Mouse (Mus musculus) retina, adult 2 months (tissue): ENCODE measurements around the gene Rpl23a.
"Not testable (repeated sequence)": the region's sequence is repeated elsewhere in the genome, so short reads cannot be mapped to it uniquely, and the experiment has no call there.

Experiments
- DNase-seq: peaks from one replicate; pipeline ENCODE4 v3.0.0-alpha.2; 2012; ENCODE audit warnings: low read depth, low spot score

The Rpl23a gene

DNA sequence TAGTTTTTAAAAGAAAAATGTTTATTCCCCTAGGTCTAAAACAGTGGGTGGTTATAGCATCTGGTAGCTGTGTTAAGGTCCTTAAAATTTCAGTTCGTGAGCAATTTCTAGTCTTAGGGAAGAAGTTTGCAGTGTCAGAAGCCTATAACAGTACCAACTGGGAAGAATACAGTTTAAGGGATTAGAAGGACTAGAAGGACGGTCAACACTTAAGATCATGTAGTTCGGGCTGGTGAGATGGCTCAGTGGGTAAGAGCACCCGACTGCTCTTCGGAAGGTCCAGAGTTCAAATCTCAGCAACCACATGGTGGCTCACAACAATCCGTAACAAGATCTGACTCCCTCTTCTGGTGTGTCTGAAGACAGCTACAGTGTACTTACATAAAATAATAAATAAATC is 1.3 kb upstream of the Rpl23a start:
- DNase-seq = not testable (repeated sequence)

- DNase-seq = no peak
These were observed 615 bp upstream of the Rpl23a start for GRCm38 (mm10) chr11:78183884-78184514.

DNA sequence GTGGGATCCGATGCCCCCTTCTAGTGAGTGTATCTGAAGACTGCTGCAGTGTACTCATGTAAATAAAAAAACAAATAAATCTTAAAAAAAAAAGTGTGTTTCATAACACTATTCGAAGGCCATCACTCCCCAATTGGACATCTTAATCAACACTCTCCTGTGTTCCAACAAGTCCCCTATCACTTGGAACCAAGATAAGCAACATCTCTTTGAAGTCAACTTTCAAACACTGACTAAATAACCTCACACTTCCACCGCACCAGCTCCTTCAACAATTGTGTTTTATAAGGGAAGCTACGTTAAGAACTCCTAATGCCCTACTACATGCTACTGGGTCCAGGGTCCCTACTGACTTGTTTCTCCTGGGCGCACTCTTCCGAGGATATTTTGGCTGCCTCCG is 934 bp downstream of the Rpl23a start:
- no peak for DNase-seq

GRCm38 (mm10) chr11:78181830-78182357 is 1.5 kb downstream of the Rpl23a start:
- DNase-seq = no peak

GRCm38 (mm10) chr11:78180081-78180761 is 3.2 kb downstream of the Rpl23a start:
- DNase-seq = no peak

GRCm38 (mm10) chr11:78179438-78179999 is 3.9 kb downstream of the Rpl23a start:
- no peak for DNase-seq

DNA sequence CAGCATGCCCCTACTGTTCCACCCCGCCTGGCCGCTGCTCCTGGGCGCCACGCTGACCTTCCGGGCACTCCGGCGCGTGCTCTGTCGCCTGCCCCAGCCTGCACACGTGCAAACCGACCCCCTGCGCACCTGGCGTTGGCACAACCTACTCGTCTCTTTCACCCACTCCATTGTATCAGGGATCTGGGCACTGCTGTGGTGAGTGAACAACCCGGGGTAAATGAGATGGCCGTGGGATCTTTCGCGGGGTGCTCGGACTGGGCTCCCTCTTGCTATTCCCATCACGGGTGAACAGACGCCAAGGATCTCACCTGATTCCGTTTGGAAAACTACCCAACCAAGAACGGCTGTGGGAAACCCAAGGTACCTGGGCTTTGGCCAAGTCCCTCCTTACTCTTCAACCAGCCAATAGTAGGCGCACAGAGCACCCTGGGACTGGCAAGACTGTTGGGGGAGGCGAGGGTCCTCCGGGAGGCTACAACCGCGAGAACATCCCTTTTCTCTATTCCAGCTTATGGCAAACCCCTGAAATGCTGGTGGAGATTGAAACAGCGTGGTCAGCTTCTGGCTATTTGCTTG is 4.4 kb downstream of the Rpl23a start:
- DNase-seq = no peak

GRCm38 (mm10) chr11:78177903-78178858 is 5.2 kb downstream of the Rpl23a start:
- peak; percentile 71 for DNase-seq

DNA sequence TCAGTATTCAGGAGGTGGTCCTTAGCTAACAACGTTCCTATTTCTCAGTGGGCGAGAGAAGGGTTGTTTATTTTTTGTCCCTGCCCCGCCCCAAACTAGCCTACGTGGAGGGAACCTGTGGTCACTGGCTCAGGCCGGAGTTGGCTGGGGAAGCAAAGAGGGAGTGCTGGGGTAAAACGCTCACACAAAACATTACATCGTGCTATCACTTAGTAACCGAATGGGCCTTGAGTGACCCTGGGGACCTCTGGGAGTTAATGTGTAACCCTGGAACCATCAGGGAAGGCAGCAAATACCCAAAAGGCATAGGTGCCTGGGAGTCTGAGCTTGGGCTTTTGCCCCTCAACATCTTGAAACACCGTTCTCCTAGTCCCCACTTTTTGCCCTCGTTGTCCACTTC is 5.9 kb downstream of the Rpl23a start:
- DNase-seq = no peak

DNA sequence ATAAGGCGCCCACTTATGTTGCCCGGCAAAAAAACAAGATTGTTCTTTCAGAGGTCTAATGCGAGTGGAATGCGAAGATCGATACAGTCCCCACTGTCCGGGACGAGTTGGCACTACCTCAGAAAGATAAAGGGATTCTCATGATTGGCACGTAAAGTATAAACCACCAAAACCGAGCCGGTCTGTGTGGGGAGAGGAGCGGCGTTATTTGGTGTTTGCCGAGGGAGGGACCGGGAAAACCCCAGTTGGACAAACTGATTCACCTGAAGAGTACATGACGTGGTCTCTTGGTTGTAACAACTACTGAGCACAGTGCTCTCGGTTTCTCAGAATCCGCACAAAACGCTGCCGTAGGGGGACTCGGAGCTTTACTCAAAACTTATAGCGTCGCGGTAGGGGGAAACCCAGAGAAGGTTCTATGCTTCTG is 6.5 kb downstream of the Rpl23a start:
- no peak for DNase-seq

DNA sequence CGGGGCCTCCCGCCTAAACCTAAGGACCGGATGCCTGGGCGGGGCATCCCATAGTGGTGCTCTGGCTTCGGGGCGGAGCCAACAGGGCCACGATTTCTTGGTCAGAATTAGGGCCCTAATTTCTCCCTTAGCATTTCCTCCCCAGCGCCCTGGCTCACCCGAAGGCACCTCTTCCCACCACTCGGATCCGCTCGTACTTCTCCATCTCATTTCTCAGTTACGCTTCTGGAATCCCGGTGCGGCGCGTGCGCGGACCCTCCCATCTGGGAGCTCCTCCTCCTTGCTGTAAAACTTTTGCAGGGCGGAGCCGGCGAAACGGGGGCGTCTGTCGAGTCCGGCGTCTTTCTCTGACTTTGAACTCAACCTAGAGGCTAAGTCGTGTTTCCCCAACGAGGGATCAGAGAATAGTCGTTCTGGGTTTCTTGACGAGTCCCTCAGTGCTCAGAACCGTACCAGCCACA is 7.0 kb downstream of the Rpl23a start, which contains the start of the genes Nek8 and Tlcd1:
Gene Nek8 (minus strand): TSS at position 274 of the 461 bp plus-strand sequence.
Gene Tlcd1 (plus strand): TSS at position 310 of the 461 bp plus-strand sequence.
- DNase-seq = peak; percentile 54

GRCm38 (mm10) chr11:78175771-78176401 is 7.5 kb downstream of the Rpl23a start:
- no peak for DNase-seq

DNA sequence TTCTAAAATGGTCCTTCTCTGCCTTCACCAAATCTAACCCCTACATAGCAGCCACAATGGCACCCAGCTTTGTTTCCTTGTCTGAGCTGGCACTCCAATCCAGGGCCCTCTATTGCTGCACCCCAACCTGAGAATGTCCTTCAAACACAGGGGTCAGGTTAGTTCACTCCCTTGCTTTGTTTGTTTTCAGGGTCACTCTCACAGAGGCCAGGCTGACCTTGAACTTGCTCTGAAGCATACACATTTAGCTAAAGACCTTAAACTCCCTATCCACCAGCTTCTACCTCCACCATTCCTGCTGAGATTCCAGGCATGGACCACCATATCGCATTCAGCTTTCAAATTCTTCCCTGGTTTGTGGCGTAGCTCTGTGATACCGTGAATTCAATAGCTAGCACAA is 8.9 kb downstream of the Rpl23a start:
- DNase-seq = no peak

DNA sequence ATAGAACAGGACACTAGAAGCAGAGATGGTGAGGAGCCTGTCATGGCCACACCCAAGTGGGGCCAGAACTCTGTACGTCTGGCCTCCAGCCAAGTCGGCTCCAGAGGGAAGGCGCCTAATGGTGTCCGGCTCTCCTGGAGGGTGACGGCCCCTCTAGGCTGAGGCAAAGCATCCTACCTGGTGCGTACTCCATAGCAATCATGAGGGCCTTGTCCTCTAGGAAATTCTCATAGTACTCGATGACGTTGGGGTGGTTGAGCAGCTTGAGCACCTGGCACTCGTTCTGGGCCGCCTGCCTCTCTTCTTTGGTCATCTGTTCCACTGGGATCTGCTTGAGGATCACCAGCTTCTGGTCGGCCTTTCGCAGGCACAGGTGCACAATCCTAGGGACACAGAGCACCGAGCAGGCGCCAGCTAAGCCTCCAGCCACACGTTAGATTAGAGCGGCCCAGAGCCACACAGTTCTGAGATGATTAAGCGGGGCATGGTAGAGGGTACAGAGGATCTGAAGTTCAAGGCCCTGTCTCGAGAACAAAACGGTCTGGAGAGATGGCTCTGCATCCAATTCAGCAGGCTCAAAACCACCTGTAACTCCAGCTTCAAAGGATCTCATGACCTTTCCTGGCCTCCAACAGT is 10.5 kb downstream of the Rpl23a start:
- DNase-seq = no peak

DNA sequence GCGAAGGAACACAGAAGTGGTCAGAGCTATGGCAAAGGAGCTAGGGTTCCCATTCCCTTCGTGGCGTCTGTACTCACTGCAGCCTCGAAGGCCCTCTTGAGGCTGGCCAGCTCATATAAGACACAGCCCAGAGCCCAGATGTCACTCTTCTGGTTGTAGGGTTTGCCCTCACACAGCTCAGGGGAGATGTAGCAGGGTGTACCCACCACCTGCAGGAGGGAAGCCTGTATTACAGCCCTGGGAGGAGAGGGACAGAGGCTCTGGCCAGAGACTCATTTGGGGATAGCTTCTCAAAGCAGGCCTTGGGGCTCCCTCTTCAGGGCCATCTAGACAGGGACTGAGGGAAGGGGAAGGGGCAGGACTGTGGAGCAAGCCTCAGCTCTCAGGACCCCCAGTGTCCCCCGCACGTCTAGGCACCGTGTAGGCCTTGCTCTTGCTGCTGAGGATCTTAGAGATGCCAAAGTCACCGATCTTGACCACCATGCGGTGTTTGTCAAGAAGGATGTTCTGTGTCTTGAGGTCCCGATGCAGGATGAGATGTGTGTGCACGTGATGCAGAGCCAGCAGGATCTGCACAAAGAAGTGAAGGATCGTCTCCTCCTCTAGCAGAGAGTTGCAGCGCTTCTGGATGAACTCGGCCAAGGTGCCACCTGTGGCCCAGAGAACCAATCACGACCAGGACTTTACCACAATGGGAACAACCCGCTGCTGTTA is 11.2 kb downstream of the Rpl23a start:
- DNase-seq = no peak

GRCm38 (mm10) chr11:78171328-78171727 is 12.1 kb downstream of the Rpl23a start:
- DNase-seq = no peak

GRCm38 (mm10) chr11:78170306-78170705 is 13.1 kb downstream of the Rpl23a start:
- no peak for DNase-seq

- DNase-seq = no peak
These were observed 14.6 kb downstream of the Rpl23a start for GRCm38 (mm10) chr11:78168541-78169468.
